Mouse (Mus musculus) bone marrow macrophage, adult 2 months (primary cell): ENCODE measurements at regions not wholly inside any gene's neighbourhood (a gene's known extent, or its start where the extent isn't known, plus 50 kb on each side); places are given as distances from the start of the nearest gene placed in this dataset.
A peak's percentile ranks its signal among the peaks of the same experiment; 100 is the strongest.

ENCODE experiments used
- H3K27ac ChIP-seq: 2 replicates; pipeline ENCODE4 v1.5.1; 2012; ENCODE audit warnings: low read depth, low read length; ENCODE audit not compliant: insufficient read depth
- H3K4me1 ChIP-seq: 2 replicates; pipeline ENCODE4 v1.6.1; 2012; ENCODE audit warnings: low read length; ENCODE audit not compliant: control insufficient read depth, insufficient read depth
- H3K4me3 ChIP-seq: 2 replicates; pipeline ENCODE4 v1.5.1; 2012; ENCODE audit warnings: mild to moderate bottlenecking, low read length, moderate library complexity; ENCODE audit not compliant: insufficient read depth
- CTCF ChIP-seq: IDR thresholded peaks from 2 replicates; pipeline ENCODE4 v1.5.1; 2012; ENCODE audit warnings: low read depth, mild to moderate bottlenecking, low read length, moderate library complexity
- POLR2A ChIP-seq: IDR thresholded peaks from 2 replicates; pipeline ENCODE4 v1.6.1; 2012; ENCODE audit warnings: mild to moderate bottlenecking, low read depth, low read length, borderline replicate concordance

GRCm38 (mm10) chr13:52702201-52702611 is 119.2 kb downstream of the Syk start:
- TF ChIP-seq CTCF (no peak), POLR2A (no peak)
- Histone ChIP-seq H3K4me1 (peaks cover 16% of the 10 kb centered on the region), H3K27ac (no peak overlapping the region), H3K4me3 (no peak overlapping the region)

GRCm38 (mm10) chr13:52703401-52704164 is 120.6 kb downstream of the Syk start:
- Histone ChIP-seq H3K4me3 (no peak overlapping the region), H3K27ac (no peak overlapping the region), H3K4me1 (peaks cover 16% of the 10 kb centered on the region)
- TF ChIP-seq CTCF: no peak
- no peak for TF ChIP-seq POLR2A

GRCm38 (mm10) chr13:52704673-52705072 is 121.7 kb downstream of the Syk start:
- H3K4me3 ChIP-seq: no peak overlapping the region
- peaks cover 16% of the 10 kb centered on the region for H3K4me1 ChIP-seq
- no peak overlapping the region for H3K27ac ChIP-seq
- TF ChIP-seq POLR2A: no peak
- no peak for TF ChIP-seq CTCF

- no peak overlapping the region for H3K4me3 ChIP-seq
Measured at GRCm38 (mm10) chr13:52709580-52709979, 126.6 kb downstream of the Syk start.

GRCm38 (mm10) chr13:52711713-52712369 is 128.9 kb downstream of the Syk start:
- TF ChIP-seq CTCF (peak; percentile 66), POLR2A (no peak)
- Histone ChIP-seq H3K4me3 (no peak overlapping the region), H3K4me1 (no peaks in the 10 kb centered on the region), H3K27ac (no peak overlapping the region)

More at GRCm38 (mm10) chr13:52709580-52709979, 126.6 kb downstream of the Syk start:
- no peak overlapping the region for H3K27ac ChIP-seq
- TF ChIP-seq CTCF: no peak
- H3K4me1 ChIP-seq: no peaks in the 10 kb centered on the region

- no peak for TF ChIP-seq POLR2A
- no peak for TF ChIP-seq CTCF
- H3K4me1 ChIP-seq: peaks cover 10% of the 10 kb centered on the region
- no peak overlapping the region for H3K27ac ChIP-seq
- H3K4me3 ChIP-seq: no peak overlapping the region
Measured at GRCm38 (mm10) chr13:52721463-52721862, 138.5 kb downstream of the Syk start.

GRCm38 (mm10) chr13:52722718-52723117 is 139.7 kb downstream of the Syk start:
- TF ChIP-seq CTCF (no peak), POLR2A (no peak)
- Histone ChIP-seq H3K4me3 (no peak overlapping the region), H3K4me1 (peaks cover 18% of the 10 kb centered on the region), H3K27ac (no peak overlapping the region)

GRCm38 (mm10) chr13:52726043-52726442 is 143.1 kb downstream of the Syk start:
- peaks cover 18% of the 10 kb centered on the region for H3K4me1 ChIP-seq
- H3K4me3 ChIP-seq: no peak overlapping the region
- no peak for TF ChIP-seq POLR2A
- no peak for TF ChIP-seq CTCF
- peak overlapping the region; percentile 68 for H3K27ac ChIP-seq

- no peak for TF ChIP-seq CTCF
- no peak for TF ChIP-seq POLR2A
- peak overlapping the region; percentile 68 for H3K27ac ChIP-seq
- no peak overlapping the region for H3K4me3 ChIP-seq
- peaks cover 18% of the 10 kb centered on the region for H3K4me1 ChIP-seq
Measured at GRCm38 (mm10) chr13:52726525-52726924, 143.6 kb downstream of the Syk start.

GRCm38 (mm10) chr13:52735453-52735933 is 152.5 kb downstream of the Syk start:
- H3K4me1 ChIP-seq: peaks cover 12% of the 10 kb centered on the region
- peak overlapping the region; percentile 48; the same call in 1 of the 2 replicates for H3K27ac ChIP-seq
- peak overlapping the region; percentile 51 for H3K4me3 ChIP-seq
- TF ChIP-seq CTCF (no peak), POLR2A (no peak)
